Comparison of ENCODE assay signal across 8 mouse cellular contexts in genomic region chr2:155663097-155663496, GRCm38 (mm10). TPM values are rescaled to one million over a fixed set of nuclear protein-coding genes. Genes with fewer than 3 reads are reported as not detected.
DNase-seq lines count a peak whose midpoint lies in the region; ATAC-seq and TF ChIP-seq lines count a peak whose summit lies in the region.

No protein-coding gene starts in this region.

- 19% methylated on average over 5 of the region's 5 CpGs for WGBS in heart, adult 2 months

- H3K27ac ChIP-seq in heart, adult 2 months = no peak overlapping the region

- ATAC-seq in erythroid progenitor cell, adult 5-6 weeks (replicated peaks; ENCODE audit: low FRiP score, poor library complexity, severe bottlenecking) = peak; percentile 81
- ATAC-seq in neutrophil, adult 5-6 weeks (ENCODE audit: extremely low read depth, insufficient number of reproducible peaks, low FRiP score, poor library complexity, severe bottlenecking) = 0 out of 2 replicates have a peak, but pooled peaks have one; percentile 46

- no peak for DNase-seq in heart, adult 2 months
- no peak for DNase-seq in heart, postnatal 25 days (ENCODE audit: low spot score)
- peak; percentile 62 to 64 for DNase-seq in B cell, adult 2 months
- DNase-seq in adrenal gland, postnatal 14 days = peak; percentile 67
- peak; percentile 66 for DNase-seq in layer of hippocampus, adult 9-11 months
- DNase-seq in Muller cell, postnatal 12 days (ENCODE audit: inconsistent ontology term) = no peak

- no peaks in the 10 kb centered on the region for H3K4me1 ChIP-seq in heart, adult 2 months (ENCODE audit: control insufficient read depth, insufficient read depth, low read length)

- no peak overlapping the region for H3K4me3 ChIP-seq in heart, adult 2 months

- H3K9ac ChIP-seq in heart, adult 2 months (ENCODE audit: low read depth, low read length) = no peak overlapping the region

- peak; percentile 82 for TF ChIP-seq CTCF in heart, adult 2 months (IDR thresholded peaks at IDR 0.05)

- intact Hi-C loops in heart, adult 2 months (cut with DNase I) = loop anchor here (1.0 kb wide), 1 partner anchor 102 kb away; no protein-coding TSS in a partner anchor
- intact Hi-C loops in heart, postnatal 25 days (cut with DNase I) = loop anchor here (2.0 kb wide), 1 partner anchor 102 kb away; no protein-coding TSS in a partner anchor

- no peak for TF ChIP-seq POLR2A in heart, adult 2 months (IDR thresholded peaks at IDR 0.05; ENCODE audit: insufficient read depth, low read depth, low read length)

- H3K27me3 ChIP-seq in heart, adult 2 months (ENCODE audit: control insufficient read depth, insufficient read depth, low read length) = no peaks in the 10 kb centered on the region

- TF ChIP-seq EP300 in heart, adult 2 months (IDR thresholded peaks at IDR 0.05; ENCODE audit: insufficient read depth, low read depth, low read length) = no peak

- no peaks in the 10 kb centered on the region for H3K36me3 ChIP-seq in heart, adult 2 months (ENCODE audit: control insufficient read depth, insufficient read depth, low read length)

- no peaks in the 10 kb centered on the region for H3K79me2 ChIP-seq in heart, adult 2 months (replicated peaks; ENCODE audit: control insufficient read depth, insufficient read depth, low read length)

RNA-seq across cellular contexts. Expression of gene Trpc4ap, which starts 29.1 kb away (rescaled TPM):
- 10 to 100 TPM; 77.0 to 84.9 TPM for total RNA-seq in heart, adult 2 months (2021)
- polyA plus RNA-seq in heart, adult 2 months (2012; rRNA removed) = 95.6 and 114 TPM in 2 replicates
- 10 to 100 TPM; 82.1 to 82.5 TPM for total RNA-seq in heart, postnatal 25 days (2021)
- total RNA-seq in adrenal gland, postnatal 14 days (2021) = 110 and 124 TPM in 2 replicates
- 35.6 and 35.7 TPM in 2 replicates for total RNA-seq in erythroid progenitor cell, adult 5-6 weeks (2015; ENCODE audit: low replicate concordance)
- total RNA-seq in erythroid progenitor cell, adult 5-6 weeks (2017; ENCODE audit: low replicate concordance) = 19.7 and 49.9 TPM in 2 replicates
- 163 and 181 TPM in 2 replicates for total RNA-seq in neutrophil, adult 5-6 weeks (2017)

RNA-seq across cellular contexts. Expression of gene Myh7b, which starts 52.1 kb away (rescaled TPM):
- total RNA-seq in heart, adult 2 months (2021) = 10 to 100 TPM; 28.6 to 43.2 TPM
- polyA plus RNA-seq in heart, adult 2 months (2012; rRNA removed) = 38.2 and 41.6 TPM in 2 replicates
- total RNA-seq in heart, postnatal 25 days (2021) = 10 to 100 TPM; 35.4 to 36.0 TPM
- total RNA-seq in adrenal gland, postnatal 14 days (2021) = 0.08 and 0.74 TPM in 2 replicates
- total RNA-seq in erythroid progenitor cell, adult 5-6 weeks (2015; ENCODE audit: low replicate concordance) = not detected in 2 replicates
- not detected in 2 replicates for total RNA-seq in erythroid progenitor cell, adult 5-6 weeks (2017; ENCODE audit: low replicate concordance)
- not detected in 2 replicates for total RNA-seq in neutrophil, adult 5-6 weeks (2017)

Comparison
In these comparisons a context has a peak if more than half of its experiments do, and no peak if none do; other contexts are left out.
1. DNase-seq: peak in B cell, adult 2 months (2 of 2), adrenal gland, postnatal 14 days (single experiment) and layer of hippocampus, adult 9-11 months (single experiment); none in heart, adult 2 months (0 of 2), heart, postnatal 25 days (single experiment) and Muller cell, postnatal 12 days (single experiment).
2. RNA of gene Myh7b, which starts 52.1 kb away (total RNA-seq): 28.6 to 43.2 TPM in heart, adult 2 months and 35.4 to 36.0 TPM in heart, postnatal 25 days; 0.08 to 0.74 TPM in adrenal gland, postnatal 14 days, not detected in erythroid progenitor cell, adult 5-6 weeks and not detected in neutrophil, adult 5-6 weeks; every median in the first group is over 10 times any median in the second.